Mouse (Mus musculus) midbrain, embryonic 12.5 days (tissue): Measurements from ENCODE around the gene Srsf3. TPM values are rescaled to one million over a fixed set of nuclear protein-coding genes. Genes with fewer than 3 reads are reported as not detected.
"Not testable (repeated sequence)": the region's sequence is repeated elsewhere in the genome, so short reads cannot be mapped to it uniquely, and the experiment has no call there.

ENCODE experiments used
- ATAC-seq: fragments of 200-750 bp; cut with Nextera tagmentation; 2 replicates; pipeline ENCODE4 v1.8.0; 2017; ENCODE audit warnings: low read depth, moderate TSS enrichment, moderate library complexity; ENCODE audit not compliant: low FRiP score
- H3K27ac ChIP-seq: fragments of 300-500 bp; sonication (generic); replicated peaks from 2 replicates; pipeline ENCODE4 v1.5.1; 2016; ENCODE audit warnings: mild to moderate bottlenecking
- H3K27me3 ChIP-seq: fragments of 300-500 bp; sonication (generic); 2 replicates; pipeline ENCODE4 v1.6.1; 2016; ENCODE audit warnings: mild to moderate bottlenecking
- H3K36me3 ChIP-seq: fragments of 300-500 bp; sonication (generic); 2 replicates; pipeline ENCODE4 v1.6.1; 2016
- H3K4me1 ChIP-seq: fragments of 300-500 bp; sonication (generic); 2 replicates; pipeline ENCODE4 v1.6.1; 2016
- H3K4me2 ChIP-seq: fragments of 300-500 bp; sonication (generic); replicated peaks from 2 replicates; pipeline ENCODE4 v1.6.1; 2016; ENCODE audit warnings: mild to moderate bottlenecking, moderate library complexity
- H3K4me3 ChIP-seq: fragments of 300-500 bp; sonication (generic); 2 replicates; pipeline ENCODE4 v1.5.1; 2016; ENCODE audit warnings: mild to moderate bottlenecking
- H3K9ac ChIP-seq: fragments of 300-500 bp; sonication (generic); replicated peaks from 2 replicates; pipeline ENCODE4 v1.6.1; 2016; ENCODE audit warnings: mild to moderate bottlenecking, moderate library complexity
- H3K9me3 ChIP-seq: fragments of 300-500 bp; sonication (generic); 2 replicates; pipeline ENCODE4 v1.6.1; 2016; ENCODE audit warnings: mild to moderate bottlenecking
- WGBS: fragments of 180-500 bp; shearing (Covaris S2); methylation state at CpG from one replicate; pipeline ENCODE4 v1.1.7; 2016; 5-methylcytosine and 5-hydroxymethylcytosine counted together
- polyA plus RNA-seq: library from polyadenylated mRNA; unstranded; fragments of >200 nt; fragmentation: Nextera tagmentation; extraction: Ambion mirVana; gene quantifications from 2 replicates; pipeline ENCODE4 v1.2.1, GENCODE M21; 2016

Gene Srsf3
- polyA plus RNA-seq, 1 experiment from 2014 or later: 734 TPM

GRCm38 (mm10) chr17:29058487-29058886 is 26.1 kb downstream of the Srsf3 start:
- H3K27ac ChIP-seq: no peak overlapping the region
- H3K4me2 ChIP-seq: no peak overlapping the region
- no peak for ATAC-seq
- WGBS: 88% methylated on average over 8 of the region's 8 CpGs
- H3K36me3 ChIP-seq: no peaks in the 10 kb centered on the region
- H3K4me3 ChIP-seq: no peak overlapping the region
- H3K9ac ChIP-seq: no peak overlapping the region
- H3K9me3 ChIP-seq: no peaks in the 10 kb centered on the region
- H3K4me1 ChIP-seq: peaks cover 27% of the 10 kb centered on the region
- no peaks in the 10 kb centered on the region for H3K27me3 ChIP-seq

GRCm38 (mm10) chr17:29059581-29059980 is 27.2 kb downstream of the Srsf3 start:
- no peak for ATAC-seq
- Histone ChIP-seq H3K9ac (no peak overlapping the region), H3K4me2 (no peak overlapping the region), H3K9me3 (no peaks in the 10 kb centered on the region), H3K36me3 (no peaks in the 10 kb centered on the region), H3K27ac (no peak overlapping the region), H3K4me1 (peaks cover 29% of the 10 kb centered on the region), H3K27me3 (no peaks in the 10 kb centered on the region), H3K4me3 (no peak overlapping the region)
- WGBS: 89% methylated on average over 3 of the region's 3 CpGs

GRCm38 (mm10) chr17:29060946-29061345 is 28.5 kb downstream of the Srsf3 start:
- Histone ChIP-seq H3K9ac (no peak overlapping the region), H3K9me3 (no peaks in the 10 kb centered on the region), H3K27ac (no peak overlapping the region), H3K27me3 (no peaks in the 10 kb centered on the region), H3K36me3 (no peaks in the 10 kb centered on the region), H3K4me1 (peaks cover 29% of the 10 kb centered on the region), H3K4me2 (no peak overlapping the region), H3K4me3 (no peak overlapping the region)
- WGBS: 85% methylated on average over 9 of the region's 9 CpGs
- ATAC-seq: no peak

GRCm38 (mm10) chr17:29062119-29063035 is 29.9 kb downstream of the Srsf3 start:
- H3K4me3 ChIP-seq: no peak overlapping the region
- WGBS: 49% methylated on average over 13 of the region's 13 CpGs
- H3K36me3 ChIP-seq: no peaks in the 10 kb centered on the region
- H3K27ac ChIP-seq: peak overlapping the region; percentile 16; the same call in 1 of the 2 replicates
- no peaks in the 10 kb centered on the region for H3K27me3 ChIP-seq
- peaks cover 17% of the 10 kb centered on the region for H3K4me1 ChIP-seq
- H3K9me3 ChIP-seq: no peaks in the 10 kb centered on the region
- ATAC-seq: no peak
- H3K9ac ChIP-seq: no peak overlapping the region
- H3K4me2 ChIP-seq: no peak overlapping the region

GRCm38 (mm10) chr17:29063121-29063987 is 30.9 kb downstream of the Srsf3 start:
- no peak for ATAC-seq
- Histone ChIP-seq H3K4me1 (peaks cover 17% of the 10 kb centered on the region), H3K9ac (no peak overlapping the region), H3K36me3 (no peaks in the 10 kb centered on the region), H3K27me3 (no peaks in the 10 kb centered on the region), H3K4me2 (no peak overlapping the region), H3K9me3 (no peaks in the 10 kb centered on the region), H3K4me3 (no peak overlapping the region), H3K27ac (peak overlapping the region; percentile 16; the same call in 1 of the 2 replicates)
- 48% methylated on average over 8 of the region's 8 CpGs for WGBS

GRCm38 (mm10) chr17:29063988-29064285 is 31.5 kb downstream of the Srsf3 start:
- Histone ChIP-seq H3K36me3 (no peaks in the 10 kb centered on the region), H3K9ac (no peak overlapping the region), H3K4me3 (no peak overlapping the region), H3K27ac (no peak overlapping the region), H3K9me3 (no peaks in the 10 kb centered on the region), H3K4me1 (peaks cover 17% of the 10 kb centered on the region), H3K27me3 (no peaks in the 10 kb centered on the region), H3K4me2 (no peak overlapping the region)
- 72% methylated on average over 2 of the region's 2 CpGs for WGBS
- ATAC-seq: no peak

GRCm38 (mm10) chr17:29065245-29065940 is 33.0 kb downstream of the Srsf3 start:
- Histone ChIP-seq H3K36me3 (no peaks in the 10 kb centered on the region), H3K4me3 (no peak overlapping the region), H3K9ac (no peak overlapping the region), H3K4me1 (peaks cover 17% of the 10 kb centered on the region), H3K9me3 (no peaks in the 10 kb centered on the region), H3K4me2 (no peak overlapping the region), H3K27ac (no peak overlapping the region), H3K27me3 (no peaks in the 10 kb centered on the region)
- ATAC-seq: no peak
- WGBS: 85% methylated on average over 21 of the region's 21 CpGs

- H3K27me3 ChIP-seq: no peaks in the 10 kb centered on the region
- no peak overlapping the region for H3K9ac ChIP-seq
- 92% methylated on average over 3 of the region's 3 CpGs for WGBS
- H3K4me3 ChIP-seq: no peak overlapping the region
- H3K4me1 ChIP-seq: peaks cover 17% of the 10 kb centered on the region
- no peak for ATAC-seq
- H3K4me2 ChIP-seq: no peak overlapping the region
- no peaks in the 10 kb centered on the region for H3K36me3 ChIP-seq
- H3K9me3 ChIP-seq: no peaks in the 10 kb centered on the region
- no peak overlapping the region for H3K27ac ChIP-seq
These were observed 33.5 kb downstream of the Srsf3 start for GRCm38 (mm10) chr17:29065971-29066370.

- H3K4me1 ChIP-seq: peaks cover 13% of the 10 kb centered on the region
- not testable (repeated sequence) for H3K36me3 ChIP-seq
- WGBS: 89% methylated on average over 3 of the region's 3 CpGs
These were observed 35.0 kb downstream of the Srsf3 start for GRCm38 (mm10) chr17:29067416-29067815.

GRCm38 (mm10) chr17:29067847-29068246 is 35.4 kb downstream of the Srsf3 start:
- ATAC-seq: no peak
- Histone ChIP-seq H3K9ac (no peak overlapping the region), H3K9me3 (no peaks in the 10 kb centered on the region), H3K4me3 (no peak overlapping the region), H3K27me3 (peaks cover under 1% of the 10 kb centered on the region; the same call in 1 of the 2 replicates), H3K4me2 (no peak overlapping the region), H3K4me1 (peaks cover 13% of the 10 kb centered on the region), H3K27ac (no peak overlapping the region), H3K36me3 (no peaks in the 10 kb centered on the region)
- WGBS: 57% methylated on average over 5 of the region's 5 CpGs

More at GRCm38 (mm10) chr17:29067416-29067815, 35.0 kb downstream of the Srsf3 start:
- not testable (repeated sequence) for H3K27me3 ChIP-seq, H3K4me3 ChIP-seq, H3K9me3 ChIP-seq, ATAC-seq, H3K4me2 ChIP-seq, H3K27ac ChIP-seq, H3K9ac ChIP-seq

GRCm38 (mm10) chr17:29069063-29069462 is 36.6 kb downstream of the Srsf3 start:
- Histone ChIP-seq H3K27me3 (peaks cover 8% of the 10 kb centered on the region; the same call in 1 of the 2 replicates), H3K9me3 (no peaks in the 10 kb centered on the region), H3K4me2 (no peak overlapping the region), H3K9ac (no peak overlapping the region), H3K36me3 (no peaks in the 10 kb centered on the region), H3K27ac (no peak overlapping the region), H3K4me1 (peaks cover 8% of the 10 kb centered on the region; the same call in 1 of the 2 replicates), H3K4me3 (no peak overlapping the region)
- WGBS: 81% methylated on average over 10 of the region's 10 CpGs
- ATAC-seq: no peak
